Mouse (Mus musculus): ENCODE results near the gene Grin2c.

- TF ChIP-seq CTCF (IDR thresholded peaks at IDR 0.05; ENCODE audit: borderline replicate concordance, extremely low read depth, insufficient read depth, insufficient read length) (no peak), POLR2A (IDR thresholded peaks at IDR 0.05; ENCODE audit: borderline replicate concordance, extremely low read depth, insufficient read depth, insufficient read length, poor library complexity, severe bottlenecking) (no peak)
These were observed 12.7 kb upstream of the Grin2c start for GRCm38 (mm10) chr11:115279726-115280125.
